Mouse (Mus musculus): ENCODE data around the gene Cdh1.

GRCm38 (mm10) chr8:106614704-106615103 is 11.6 kb downstream of the Cdh1 start:
- TF ChIP-seq CTCF (IDR thresholded peaks at IDR 0.05 in 2 of 3, conservative IDR thresholded peaks at IDR 0.05 in 1 of 3; ENCODE audit: control insufficient read depth in 1 of 3, insufficient read depth in 1 of 3, low read depth in 2 of 3, low read length in 3 of 3, poor library complexity in 1 of 3, severe bottlenecking in 1 of 3): no peak
- TF ChIP-seq BHLHE40 (IDR thresholded peaks at IDR 0.05; ENCODE audit: borderline replicate concordance, low read depth, low read length): no peak
- TF ChIP-seq GABPA (IDR thresholded peaks at IDR 0.05; ENCODE audit: low read depth, low read length): no peak
- no peak for TF ChIP-seq TBP (IDR thresholded peaks at IDR 0.05; ENCODE audit: low read depth, low read length)
- TF ChIP-seq KAT2A (conservative IDR thresholded peaks at IDR 0.05; ENCODE audit: low read depth, low read length): no peak
- no peak for TF ChIP-seq POLR2AphosphoS2 (IDR thresholded peaks at IDR 0.05; ENCODE audit: low read length)
- TF ChIP-seq POLR2A (IDR thresholded peaks at IDR 0.05; ENCODE audit: control insufficient read depth in 1 of 2, insufficient read depth in 1 of 2, low read depth in 1 of 2, low read length in 2 of 2, poor library complexity in 1 of 2): no peak
- no peak for TF ChIP-seq EP300 (IDR thresholded peaks at IDR 0.05; ENCODE audit: low read depth in 1 of 2, low read length in 2 of 2)

All from MEL (cell line).